Mouse (Mus musculus): ENCODE results near the gene Spg7.
A peak's percentile ranks its signal among the peaks of the same experiment; 100 is the strongest.

Spg7 gene

GRCm38 (mm10) chr8:123131041-123131440, 68.3 kb downstream of the Spg7 start:
- no peak for DNase-seq (ENCODE audit: low read depth, low spot score)

GRCm38 (mm10) chr8:123132953-123133352, 70.2 kb downstream of the Spg7 start:
- DNase-seq (ENCODE audit: low read depth, low spot score): no peak

- DNase-seq (ENCODE audit: low read depth, low spot score): no peak
Observed at GRCm38 (mm10) chr8:123134149-123134713, 71.5 kb downstream of the Spg7 start.

GRCm38 (mm10) chr8:123135406-123135805, 72.7 kb downstream of the Spg7 start:
- no peak for DNase-seq (ENCODE audit: low read depth, low spot score)

GRCm38 (mm10) chr8:123135806-123136205, 73.1 kb downstream of the Spg7 start:
- DNase-seq (ENCODE audit: low read depth, low spot score): no peak

GRCm38 (mm10) chr8:123136287-123136686, 73.5 kb downstream of the Spg7 start:
- DNase-seq (ENCODE audit: low read depth, low spot score): no peak

GRCm38 (mm10) chr8:123137645-123138077, 74.9 kb downstream of the Spg7 start:
- DNase-seq (ENCODE audit: low read depth, low spot score): no peak

GRCm38 (mm10) chr8:123138741-123139140, 76.0 kb downstream of the Spg7 start:
- no peak for DNase-seq (ENCODE audit: low read depth, low spot score)

- DNase-seq (ENCODE audit: low read depth, low spot score): peak; percentile 93
Observed at GRCm38 (mm10) chr8:123141741-123142462, 79.2 kb downstream of the Spg7 start.

GRCm38 (mm10) chr8:123145279-123145678, 82.5 kb downstream of the Spg7 start:
- peak; percentile 75 for DNase-seq (ENCODE audit: low read depth, low spot score)

GRCm38 (mm10) chr8:123146390-123146789, 83.6 kb downstream of the Spg7 start:
- peak; percentile 54 for DNase-seq (ENCODE audit: low read depth, low spot score)
